Mouse (Mus musculus) mouse embryonic stem cell (cell line): ENCODE data around the gene Macc1.

ENCODE experiments used
- in situ Hi-C, 2 experiments: fragments of 300-500 bp; cut with MboI; formaldehyde crosslinking; loops; 1 replicate in 1 of 2; 3 replicates in 1 of 2; pipeline ENCODE4 v1.14.3; 2019 to 2020; ENCODE audit warnings: low sequenced_read_pairs in 2 of 2, low pct_unique_long_range_greater_than_20kb in 1 of 2, mixed read lengths in 1 of 2; ENCODE audit not compliant: unreplicated experiment in 1 of 2

Macc1 gene

DNA sequence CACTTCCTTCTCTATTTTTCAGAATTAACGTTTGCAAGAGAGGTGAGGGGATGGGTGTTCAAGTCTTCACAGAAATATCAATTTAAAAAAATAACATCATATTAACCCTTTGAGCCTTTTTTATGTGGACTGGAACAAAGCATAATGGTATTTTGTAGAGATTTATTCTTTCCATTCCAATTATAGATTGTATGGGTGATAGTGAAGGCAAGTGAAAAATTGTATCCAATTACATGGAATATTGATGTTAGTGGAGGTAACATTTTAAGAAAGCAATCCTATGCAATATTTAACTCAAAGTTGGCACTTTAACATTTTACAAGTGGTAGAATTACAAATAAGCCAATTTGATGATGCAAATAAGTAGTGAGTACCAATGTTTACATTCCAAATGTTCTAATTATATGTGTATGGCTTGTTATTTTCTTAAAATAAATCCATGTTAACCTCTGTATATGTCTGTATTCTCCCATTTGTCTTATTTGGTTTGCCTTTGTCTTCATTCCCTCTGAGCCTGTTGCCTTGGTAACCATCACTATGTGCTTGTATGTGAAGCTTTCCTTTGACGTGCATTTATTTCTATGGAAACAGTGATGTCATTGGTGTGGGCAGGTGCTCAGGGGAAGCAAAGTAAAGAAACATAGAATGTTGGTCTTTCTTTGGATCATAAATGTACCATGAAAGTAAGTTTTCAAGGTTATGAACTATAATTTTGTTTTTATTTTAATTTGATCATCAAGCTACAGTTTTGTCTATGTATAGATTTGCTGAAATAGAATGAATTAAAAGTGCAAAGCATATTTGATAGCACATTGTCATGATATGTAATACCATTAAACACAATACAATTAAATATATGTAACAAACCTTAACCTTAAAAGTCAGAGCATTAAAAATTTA lies 150.2 kb downstream of the Macc1 start:
- in situ Hi-C loops, result no loop called here

DNA sequence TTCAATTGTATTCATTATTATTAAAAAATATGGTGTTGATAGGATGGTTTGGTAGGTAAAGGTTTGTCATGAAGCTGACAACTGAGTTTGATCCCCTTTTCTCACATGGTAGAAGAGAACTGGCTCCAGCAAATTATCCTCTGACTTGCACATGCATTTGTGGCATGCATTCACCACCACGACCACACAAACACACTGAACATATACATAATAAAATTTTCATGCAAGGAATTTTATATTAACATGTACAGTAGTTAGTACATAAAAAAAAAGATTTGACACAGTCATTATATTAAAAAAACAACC lies 150.8 kb downstream of the Macc1 start:
- in situ Hi-C loops, result no loop called here

DNA sequence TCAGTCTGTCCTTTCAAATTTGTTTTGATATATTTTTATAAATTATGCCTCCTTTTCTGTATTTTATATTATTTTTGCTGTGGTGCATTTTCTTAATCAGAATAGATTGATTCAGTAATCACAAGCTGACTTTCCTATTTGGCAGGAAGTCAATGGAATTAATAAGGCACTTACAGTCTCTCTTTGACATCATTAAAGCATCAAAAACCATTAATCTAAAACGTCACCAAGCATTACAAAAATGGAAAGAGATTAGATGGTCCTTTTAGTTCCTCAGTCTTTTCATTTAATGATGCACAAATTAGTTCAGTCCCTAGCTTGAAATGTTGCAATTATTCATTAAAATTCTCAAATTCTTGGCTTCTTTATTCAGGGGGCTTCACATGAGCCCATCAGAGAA lies 153.6 kb downstream of the Macc1 start:
- in situ Hi-C loops, result no loop called here

DNA sequence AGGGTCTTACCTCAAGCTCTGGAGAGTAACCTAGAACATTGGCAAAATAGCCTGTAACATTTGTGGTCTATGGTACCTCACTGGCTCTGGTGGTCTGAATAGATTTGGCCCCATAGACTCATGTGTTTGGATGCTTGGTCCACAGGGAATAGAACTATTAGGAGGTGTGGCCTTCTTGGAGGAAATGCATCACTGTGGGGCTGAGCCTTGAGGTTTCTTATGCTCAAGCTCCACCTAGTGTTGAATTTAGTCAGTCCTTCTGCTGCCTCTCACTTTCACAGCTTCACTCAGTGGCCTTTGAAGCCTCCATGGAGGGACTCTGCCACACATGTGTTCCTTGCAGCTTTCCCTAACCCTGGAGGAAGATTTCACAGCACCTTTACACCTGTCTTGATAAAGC lies 156.2 kb downstream of the Macc1 start:
- in situ Hi-C loops, result no loop called here

DNA sequence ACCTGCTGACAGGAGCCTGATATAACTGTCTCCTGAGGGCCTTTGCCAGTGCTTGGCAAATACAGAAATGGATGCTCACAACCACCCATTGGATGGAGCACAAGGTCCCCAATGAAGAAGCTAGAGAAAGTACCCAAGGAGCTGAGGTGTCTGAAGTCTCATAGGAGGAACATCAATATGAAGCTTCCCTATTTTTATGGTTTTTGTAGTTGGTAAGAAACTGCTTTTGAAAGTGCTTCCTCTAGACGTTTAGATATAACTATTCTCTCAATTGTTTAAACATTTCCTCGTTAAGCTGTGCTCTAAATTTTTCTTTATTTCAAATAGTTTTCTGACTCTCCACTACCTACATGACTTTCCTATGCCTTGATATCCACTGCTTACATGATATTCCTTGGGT lies 169.2 kb downstream of the Macc1 start:
- in situ Hi-C loops, result no loop called here

DNA sequence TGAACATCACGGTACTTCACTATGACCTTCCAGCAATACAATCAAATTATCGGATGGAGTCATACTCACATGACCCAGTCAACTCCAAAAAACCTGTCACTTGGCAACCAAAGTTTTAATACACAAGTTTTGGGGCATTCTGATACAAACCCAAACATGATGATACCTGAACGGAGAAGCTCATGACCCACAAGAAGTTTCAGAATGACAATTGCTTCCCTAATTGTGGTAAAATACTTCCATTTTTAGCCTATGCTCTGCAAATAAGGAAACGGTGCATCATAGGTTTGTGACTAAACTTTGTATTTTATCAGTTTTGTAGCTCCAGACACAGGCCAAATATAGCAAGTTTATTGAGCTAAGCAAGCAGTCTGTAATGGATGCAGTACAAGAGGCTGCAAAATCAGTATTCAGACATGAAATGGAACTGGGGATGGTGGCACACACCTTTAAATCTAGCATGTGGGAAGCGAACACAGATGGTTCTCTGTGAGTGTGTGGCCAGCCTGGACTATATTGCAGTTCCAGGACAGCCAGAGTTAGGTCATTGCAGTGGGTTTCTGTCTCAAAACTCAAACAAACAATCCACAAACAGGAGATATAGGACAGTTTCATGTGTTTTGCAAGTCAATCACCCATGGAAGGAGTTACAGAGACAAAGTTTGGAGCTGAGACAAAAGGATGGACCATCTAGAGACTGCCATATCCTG lies 170.0 kb downstream of the Macc1 start:
- in situ Hi-C loops, result no loop called here

DNA sequence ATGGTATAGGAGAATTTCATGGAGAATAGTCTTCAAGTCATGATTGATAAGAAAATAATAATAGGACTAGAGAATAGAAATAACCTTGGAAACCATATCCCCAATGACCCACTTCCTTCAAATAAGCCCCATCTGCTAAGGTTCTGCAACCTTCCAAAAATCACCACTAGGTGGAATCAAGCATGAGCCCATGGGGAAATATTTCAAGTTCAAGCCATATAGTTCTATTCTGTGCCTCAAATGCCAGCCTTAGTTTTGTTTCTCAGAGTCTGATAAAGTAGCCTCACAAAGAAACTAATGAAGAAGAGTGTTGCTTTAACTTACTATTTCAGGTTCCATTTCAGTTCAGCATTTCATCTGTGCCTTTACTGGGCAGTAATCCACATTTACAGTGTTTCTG lies 197.1 kb downstream of the Macc1 start:
- in situ Hi-C loops, result no loop called here
